Mouse (Mus musculus): ENCODE measurements around the gene Ly75.

GRCm38 (mm10) chr2:60409989-60410763, 27.1 kb upstream of the Ly75 start:
- TF ChIP-seq EP300 (IDR thresholded peaks at IDR 0.05; ENCODE audit: low read depth in 1 of 2, low read length in 2 of 2), result no peak
- TF ChIP-seq ZC3H11A (IDR thresholded peaks at IDR 0.05; ENCODE audit: low read depth, low read length), result no peak
- no peak for TF ChIP-seq NELFE (IDR thresholded peaks at IDR 0.05; ENCODE audit: low read depth, low read length)
- TF ChIP-seq CTCF (IDR thresholded peaks at IDR 0.05 in 2 of 3, conservative IDR thresholded peaks at IDR 0.05 in 1 of 3; ENCODE audit: control insufficient read depth in 1 of 3, insufficient read depth in 1 of 3, low read depth in 2 of 3, low read length in 3 of 3, poor library complexity in 1 of 3, severe bottlenecking in 1 of 3), result no peak
- no peak for TF ChIP-seq MAX (IDR thresholded peaks at IDR 0.05; ENCODE audit: low read length)
- no peak for TF ChIP-seq SMC3 (IDR thresholded peaks at IDR 0.05; ENCODE audit: low read depth, low read length)
- TF ChIP-seq GATA1 (IDR thresholded peaks at IDR 0.05; ENCODE audit: low read depth, low read length), result no peak

Data from MEL (cell line).